Mouse (Mus musculus): ENCODE measurements around the gene Stx8. TPM values are rescaled to one million over a fixed set of nuclear protein-coding genes. Genes with fewer than 3 reads are reported as not detected.
A peak's percentile ranks its signal among the peaks of the same experiment; 100 is the strongest.

The Stx8 gene
- total RNA-seq, 2 experiments from 2014 or later = 34.3 to 38.1 TPM

DNA sequence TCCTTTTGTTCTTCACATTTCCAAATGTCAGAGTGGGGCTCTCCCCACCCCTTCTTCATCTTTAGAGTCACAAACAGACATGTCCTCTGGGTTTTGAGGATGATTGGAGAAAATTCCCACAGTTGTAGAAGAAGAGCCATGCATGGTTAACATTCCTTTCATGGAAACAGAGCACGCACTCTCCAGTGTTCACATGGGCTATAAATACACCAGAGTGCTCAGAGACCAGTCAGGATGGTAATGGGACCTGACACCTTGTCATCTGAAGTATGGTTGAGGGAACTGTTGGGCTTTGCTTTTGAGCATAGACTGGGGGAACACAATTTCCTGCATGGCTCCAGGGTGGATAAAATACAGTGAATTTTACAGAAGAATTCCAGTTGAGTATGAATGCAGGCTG is 6.6 kb downstream of the Stx8 start:
- DNase-seq (ENCODE audit: low spot score in 2 of 2) = no peak

GRCm38 (mm10) chr11:67973225-67973624 is 7.2 kb downstream of the Stx8 start:
- no peak for DNase-seq (ENCODE audit: low spot score in 2 of 2)

DNA sequence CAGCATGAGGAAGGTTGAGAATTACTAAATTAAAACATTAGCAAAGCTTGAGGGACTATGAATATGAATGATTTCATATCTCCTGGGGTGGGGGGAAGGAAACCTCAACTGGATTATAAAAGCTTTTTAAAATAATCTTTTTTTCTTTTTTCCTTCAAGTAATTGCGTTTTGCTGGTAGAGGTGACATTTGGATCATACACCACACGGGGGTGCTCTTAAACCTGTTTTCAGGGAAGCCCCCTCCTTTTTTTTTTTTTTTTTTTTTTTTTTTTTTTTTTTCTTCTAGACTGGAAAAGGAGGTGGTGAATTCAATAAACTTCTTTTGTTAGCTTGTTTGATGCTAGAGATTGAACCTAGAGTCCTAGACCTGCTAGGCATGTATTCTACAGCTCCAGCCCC is 9.3 kb downstream of the Stx8 start:
- peak in 1 of 2 experiments; percentile 27 for DNase-seq (ENCODE audit: low spot score in 2 of 2)

GRCm38 (mm10) chr11:67983564-67983963 is 17.6 kb downstream of the Stx8 start:
- DNase-seq (ENCODE audit: low spot score in 2 of 2) = no peak

DNA sequence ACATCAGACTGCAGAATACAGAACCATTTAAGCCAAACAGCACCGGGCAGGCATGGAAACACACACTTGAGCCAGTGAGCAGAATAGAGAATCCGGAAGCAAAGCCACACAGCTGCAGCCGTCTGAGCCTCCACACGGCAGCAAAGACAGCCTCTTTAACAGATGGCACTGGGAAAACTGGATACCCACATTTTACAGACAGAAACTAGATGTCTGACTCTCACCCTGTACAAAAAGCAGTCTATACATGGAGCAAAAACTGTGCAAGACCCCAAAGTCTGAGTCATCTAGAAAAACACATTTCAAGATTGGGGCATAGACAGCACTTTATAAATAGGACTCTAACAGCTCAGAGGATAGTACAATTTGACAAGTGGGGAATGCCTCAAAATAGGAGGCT is 25.2 kb downstream of the Stx8 start:
- DNase-seq (ENCODE audit: low spot score in 2 of 2) = peak in 1 of 2 experiments; percentile 21

- no peak for DNase-seq (ENCODE audit: low spot score in 2 of 2)
These were observed 30.0 kb downstream of the Stx8 start for GRCm38 (mm10) chr11:67995965-67996364.

DNA sequence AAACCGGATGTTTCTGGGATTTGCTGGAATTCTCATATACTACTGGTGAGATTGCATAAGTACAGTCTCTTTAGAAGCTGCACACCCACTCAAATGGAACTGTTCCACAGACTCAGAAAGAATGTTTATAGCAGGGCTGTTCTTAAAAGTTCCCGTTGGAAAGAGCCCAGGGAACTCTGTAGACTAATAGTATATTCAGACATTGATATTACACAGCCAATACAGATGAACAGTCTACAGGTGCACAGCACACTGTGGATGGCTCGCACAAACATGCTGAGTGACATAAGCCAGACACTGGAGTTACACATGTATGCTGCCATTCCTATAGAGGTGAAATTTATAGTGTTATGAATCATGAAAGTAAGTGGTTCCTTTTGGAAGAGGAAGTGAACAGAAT is 32.9 kb downstream of the Stx8 start:
- DNase-seq (ENCODE audit: low spot score in 2 of 2) = peak; percentile 34 to 42

GRCm38 (mm10) chr11:67999629-68000028 is 33.6 kb downstream of the Stx8 start:
- no peak for DNase-seq (ENCODE audit: low spot score in 2 of 2)

GRCm38 (mm10) chr11:68004191-68004590 is 38.2 kb downstream of the Stx8 start:
- peak; percentile 70 to 78 for DNase-seq (ENCODE audit: low spot score in 2 of 2)

DNA sequence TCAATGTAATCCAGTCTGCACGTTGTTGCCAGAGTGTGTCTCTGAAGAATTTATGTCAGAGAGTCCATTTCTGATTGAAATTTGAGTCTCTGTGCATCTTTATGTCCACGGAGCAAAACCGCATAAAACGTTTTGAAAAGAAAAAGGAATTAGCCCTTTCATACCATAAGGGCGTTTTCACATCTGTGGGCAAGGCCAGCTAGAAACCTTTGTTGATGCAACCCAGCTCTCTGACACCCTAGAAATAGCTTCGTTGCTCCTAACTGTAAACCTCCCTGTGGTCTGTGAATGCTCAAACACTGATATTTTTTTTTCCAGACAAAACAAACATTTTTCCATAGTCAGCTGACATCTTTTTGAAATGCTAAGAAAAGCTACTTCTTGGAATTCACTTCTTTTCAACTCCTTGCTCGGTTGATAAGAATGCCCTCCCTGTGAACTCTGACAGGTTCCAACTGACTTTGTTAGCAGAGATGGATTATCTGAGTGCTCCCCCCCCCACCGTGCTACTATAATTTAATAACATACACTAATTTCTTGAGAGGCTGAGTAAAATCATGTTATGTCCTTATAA is 40.3 kb downstream of the Stx8 start:
- DNase-seq (ENCODE audit: low spot score in 2 of 2) = no peak

DNA sequence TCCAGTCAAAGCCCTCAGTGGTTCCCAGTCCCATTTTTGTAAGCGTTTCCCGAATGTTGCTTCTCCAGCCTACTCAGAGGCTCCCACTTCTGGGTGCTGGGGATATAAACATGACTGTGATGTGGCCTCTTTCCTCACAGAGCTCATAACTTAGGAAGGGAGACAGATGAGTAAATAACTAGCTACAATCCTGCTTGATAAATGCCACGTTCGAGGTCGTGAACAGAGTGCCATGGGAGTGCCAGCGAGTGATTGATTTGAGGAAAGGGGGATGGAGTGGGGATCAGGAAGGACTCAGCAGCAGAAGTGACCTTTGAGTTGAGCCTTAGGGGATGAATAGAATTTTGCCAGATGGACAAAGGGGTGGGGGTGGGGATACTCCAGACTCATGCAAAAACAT is 41.7 kb downstream of the Stx8 start:
- DNase-seq (ENCODE audit: low spot score in 2 of 2) = no peak

- no peak for DNase-seq (ENCODE audit: low spot score in 2 of 2)
These were observed 43.4 kb downstream of the Stx8 start for GRCm38 (mm10) chr11:68009377-68009776.

GRCm38 (mm10) chr11:68012207-68012606 is 46.2 kb downstream of the Stx8 start:
- DNase-seq (ENCODE audit: low spot score in 2 of 2) = no peak

DNA sequence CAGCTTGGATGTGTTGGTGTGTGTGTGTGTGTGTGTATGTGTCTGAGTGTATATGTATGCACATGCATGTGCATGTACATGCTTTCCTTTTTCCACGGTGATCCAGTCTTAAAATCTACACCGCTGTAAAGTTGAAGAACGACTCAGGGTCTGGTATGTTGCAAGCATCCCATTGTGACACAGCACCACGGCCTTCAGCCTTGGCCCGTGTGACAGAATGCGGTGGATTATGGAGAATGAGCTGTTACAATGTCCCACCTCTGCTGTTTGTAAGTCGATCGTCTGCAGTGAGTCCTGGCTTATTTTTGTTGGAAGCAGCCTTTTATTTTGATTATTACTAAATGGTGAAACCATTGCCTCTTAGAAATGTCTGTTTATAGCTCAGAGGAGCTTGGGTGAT is 52.2 kb downstream of the Stx8 start:
- DNase-seq (ENCODE audit: low spot score in 2 of 2) = no peak

DNA sequence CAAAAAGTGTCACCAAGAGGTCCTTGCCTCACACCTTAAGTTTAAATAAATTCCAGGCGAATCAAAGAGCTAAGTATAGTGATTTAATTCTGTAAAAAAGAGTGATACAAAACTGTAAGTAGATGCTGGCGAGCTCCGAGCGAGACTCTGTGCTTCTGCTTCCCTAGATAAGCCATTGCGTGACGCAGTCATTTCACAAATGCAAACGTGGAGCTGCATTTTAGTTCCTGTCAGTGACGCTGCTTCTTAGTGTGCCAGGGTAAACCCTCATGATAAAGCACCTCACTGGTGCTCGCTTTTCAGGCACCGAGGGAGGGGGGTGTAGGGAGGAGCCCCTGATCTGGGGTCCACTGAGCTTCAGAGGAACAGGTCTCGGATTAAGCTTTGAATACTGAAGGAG is 53.2 kb downstream of the Stx8 start:
- no peak for DNase-seq (ENCODE audit: low spot score in 2 of 2)

- DNase-seq (ENCODE audit: low spot score in 2 of 2) = no peak
These were observed 56.0 kb downstream of the Stx8 start for GRCm38 (mm10) chr11:68021976-68022375.

- no peak for DNase-seq (ENCODE audit: low spot score in 2 of 2)
These were observed 56.9 kb downstream of the Stx8 start for GRCm38 (mm10) chr11:68022895-68023294.

DNA sequence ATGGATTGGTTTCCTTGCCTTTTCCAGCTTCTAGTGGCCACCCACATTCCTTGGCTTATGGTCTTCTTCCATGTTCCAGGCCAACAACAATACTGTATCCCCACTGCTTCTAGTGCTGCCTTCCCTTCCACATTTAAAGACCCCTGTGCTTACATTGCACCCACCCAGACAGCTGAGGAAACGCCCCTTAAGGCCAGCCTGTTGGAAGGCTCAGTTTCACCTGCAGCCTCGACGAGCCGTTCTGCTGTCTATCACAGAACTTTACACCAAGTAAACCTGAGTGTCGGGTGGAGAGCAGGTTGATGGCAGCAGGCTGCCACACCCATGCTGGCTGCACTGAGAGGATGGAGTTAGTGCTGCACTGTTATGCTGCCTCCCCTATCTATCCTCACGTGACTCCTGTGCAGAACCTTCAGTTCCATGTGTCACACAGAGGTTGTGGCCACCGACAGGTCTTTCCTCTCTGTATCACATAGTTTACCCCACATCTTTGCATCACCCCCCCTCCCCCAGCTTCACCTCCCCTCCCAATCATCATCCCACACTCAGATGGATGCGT is 57.9 kb downstream of the Stx8 start:
- DNase-seq (ENCODE audit: low spot score in 2 of 2) = no peak

GRCm38 (mm10) chr11:68026590-68026989 is 60.6 kb downstream of the Stx8 start:
- no peak for DNase-seq (ENCODE audit: low spot score in 2 of 2)

GRCm38 (mm10) chr11:68029079-68029478 is 63.1 kb downstream of the Stx8 start:
- DNase-seq (ENCODE audit: low spot score in 2 of 2) = no peak

DNA sequence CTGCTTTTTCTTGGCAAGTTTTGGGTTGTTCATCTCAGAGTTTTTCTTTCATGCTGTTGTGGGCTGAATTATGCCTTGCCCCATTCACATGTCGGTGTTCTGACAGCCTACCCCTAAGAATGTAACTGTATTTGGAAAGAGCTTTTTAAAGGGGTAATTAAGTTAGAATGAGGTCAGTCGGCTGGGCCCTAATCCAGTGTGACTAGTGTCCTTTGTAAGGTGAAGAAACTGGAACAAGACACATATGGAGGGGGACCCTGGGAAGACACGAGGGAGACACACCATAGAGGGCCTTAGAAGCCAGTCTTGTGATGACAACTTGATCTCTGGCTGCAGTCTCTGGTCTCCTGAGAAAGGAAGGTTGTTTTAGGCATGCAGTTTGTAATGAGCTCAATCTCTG is 63.9 kb downstream of the Stx8 start:
- DNase-seq (ENCODE audit: low spot score in 2 of 2) = no peak

- DNase-seq (ENCODE audit: low spot score in 2 of 2) = peak in 1 of 2 experiments; percentile 30
These were observed 64.8 kb downstream of the Stx8 start for GRCm38 (mm10) chr11:68030771-68031170.

DNA sequence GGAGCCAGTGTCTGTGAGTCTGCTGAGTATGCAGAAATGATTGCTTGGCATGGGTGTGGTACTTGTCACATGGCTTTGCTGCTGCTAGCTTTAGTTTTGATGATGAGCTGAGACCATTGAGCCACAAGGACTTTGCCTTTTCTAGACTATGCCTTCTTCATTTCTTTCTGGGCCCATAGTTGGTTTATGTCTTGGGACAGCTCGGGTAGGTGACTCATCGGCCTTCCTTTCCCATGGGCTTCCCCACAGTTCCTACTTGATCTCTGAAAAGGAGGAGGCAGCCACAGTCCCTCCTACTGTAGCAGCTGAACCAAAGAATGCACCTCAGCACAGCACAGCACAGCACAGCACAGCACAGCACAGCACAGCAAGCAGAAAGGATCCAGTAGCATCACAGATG is 66.5 kb downstream of the Stx8 start:
- no peak for DNase-seq (ENCODE audit: low spot score in 2 of 2)

All from left cerebral cortex, adult 18-20 months (tissue).